Mouse (Mus musculus) lung, adult 2 months (tissue): ENCODE data around the gene Mgat5.

Experiments
- CTCF ChIP-seq: fragments of 200-500 bp; IDR thresholded peaks from 2 replicates; pipeline ENCODE4 v1.5.1; 2011; ENCODE audit warnings: mild to moderate bottlenecking, low read length, control low read depth; ENCODE audit not compliant: insufficient read depth
- POLR2A ChIP-seq: fragments of 200-500 bp; IDR thresholded peaks from 2 replicates; pipeline ENCODE4 v1.6.1; 2011; ENCODE audit warnings: low read depth, mild to moderate bottlenecking, control low read depth, low read length, borderline replicate concordance; ENCODE audit errors: extremely low read depth

- TF ChIP-seq CTCF (no peak), POLR2A (no peak)
These were observed 195.9 kb downstream of the Mgat5 start for GRCm38 (mm10) chr1:127400666-127401065.
